Mouse (Mus musculus) gastrocnemius, postnatal 4 days (tissue): ENCODE measurements around the gene Cd209g. TPM values are rescaled to one million over a fixed set of nuclear protein-coding genes. Genes with fewer than 3 reads are reported as not detected.
A peak's percentile ranks its signal among the peaks of the same experiment; 100 is the strongest.
"Not testable (repeated sequence)": the region's sequence is repeated elsewhere in the genome, so short reads cannot be mapped to it uniquely, and the experiment has no call there.

Experiments used
- DNase-seq, 2 experiments: peaks; one replicate each; pipeline ENCODE4 v3.0.0; 2021 to 2022; ENCODE audit warnings: low spot score in 2 of 2, mixed read lengths in 2 of 2
- long read RNA-seq, 2 experiments: library from polyadenylated mRNA; stranded (forward); transcript quantifications; one replicate each; pipeline ENCODE4 v2.0.0; 2021
- total RNA-seq, 2 experiments: library from RNA; stranded (reverse); gene quantifications; 2 replicates each; pipeline ENCODE4 v1.2.3; 2021

Gene Cd209g
- total RNA-seq: under 1 TPM in 1 of 2 experiments, not detected in 1; 0.13 TPM
- long read RNA-seq, experiment 1: 0 reads
- long read RNA-seq, experiment 2: 0 reads

DNA sequence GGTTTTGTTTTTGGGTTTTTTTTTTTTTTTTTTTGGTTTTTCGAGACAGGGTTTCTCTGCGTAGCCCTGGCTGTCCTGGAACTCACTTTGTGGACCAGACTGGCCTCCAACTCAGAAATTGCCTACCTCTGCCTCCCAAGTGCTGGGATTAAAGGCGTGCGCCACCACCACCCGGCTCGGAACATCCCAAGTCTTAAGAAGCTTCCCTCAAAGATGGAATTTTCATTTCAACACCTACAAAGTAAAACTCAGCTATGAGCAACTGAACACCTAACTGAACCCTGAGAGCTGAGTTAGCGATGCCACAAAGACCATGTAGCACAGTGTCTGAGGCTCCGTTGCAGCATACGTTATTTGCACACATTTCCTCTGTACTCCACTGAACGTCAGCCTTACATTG lies at the start of gene Cd209g:
Gene Cd209g (plus strand): TSS at position 301 of the 400 bp plus-strand sequence.
- no peak for DNase-seq

DNA sequence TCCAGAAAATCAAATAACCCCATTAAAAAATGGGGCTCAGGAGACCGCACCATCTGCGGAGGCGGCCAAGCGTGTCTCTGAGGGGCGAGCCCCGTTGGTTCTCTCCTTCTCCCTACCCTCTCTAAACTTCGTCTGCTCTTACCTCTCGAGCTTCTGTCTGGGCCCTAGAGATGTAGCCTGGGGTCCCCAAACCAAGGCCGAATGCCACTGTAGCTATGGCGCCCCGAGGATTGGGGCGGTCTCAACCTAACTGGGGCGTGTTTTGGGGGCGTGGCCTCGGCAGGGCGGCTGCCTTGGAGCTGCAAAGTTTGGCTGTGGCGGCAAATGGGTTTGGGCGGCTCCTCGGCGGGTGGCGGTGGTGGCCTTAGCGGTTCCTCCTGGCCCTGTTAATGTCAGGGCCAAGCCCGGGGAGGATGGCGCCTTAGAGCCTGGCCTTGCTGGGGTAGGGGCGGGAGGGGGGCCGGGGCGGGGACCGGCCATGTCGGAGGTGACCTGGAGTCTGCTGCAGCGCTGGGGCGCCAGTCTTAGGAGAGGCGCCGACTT lies 46.6 kb upstream of the Cd209g start:
- not testable (repeated sequence) for DNase-seq

DNA sequence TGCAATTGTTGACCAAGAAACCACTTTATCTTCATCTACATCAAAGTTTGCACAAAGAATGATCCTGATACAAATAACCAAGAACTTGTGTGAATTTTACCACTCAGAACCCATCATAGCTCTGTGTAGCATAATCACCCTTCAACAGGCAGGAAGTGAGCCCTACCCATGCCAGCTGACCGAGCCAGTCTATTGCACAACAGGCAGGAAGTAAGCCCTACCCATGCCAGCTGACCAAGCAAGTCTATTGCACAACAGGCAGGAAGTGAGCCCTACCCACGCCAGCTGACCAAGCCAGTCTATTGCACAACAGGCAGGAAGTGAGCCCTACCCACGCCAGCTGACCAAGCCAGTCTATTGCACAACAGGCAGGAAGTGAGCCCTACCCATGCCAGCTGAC lies 45.4 kb upstream of the Cd209g start:
- not testable (repeated sequence) for DNase-seq

DNA sequence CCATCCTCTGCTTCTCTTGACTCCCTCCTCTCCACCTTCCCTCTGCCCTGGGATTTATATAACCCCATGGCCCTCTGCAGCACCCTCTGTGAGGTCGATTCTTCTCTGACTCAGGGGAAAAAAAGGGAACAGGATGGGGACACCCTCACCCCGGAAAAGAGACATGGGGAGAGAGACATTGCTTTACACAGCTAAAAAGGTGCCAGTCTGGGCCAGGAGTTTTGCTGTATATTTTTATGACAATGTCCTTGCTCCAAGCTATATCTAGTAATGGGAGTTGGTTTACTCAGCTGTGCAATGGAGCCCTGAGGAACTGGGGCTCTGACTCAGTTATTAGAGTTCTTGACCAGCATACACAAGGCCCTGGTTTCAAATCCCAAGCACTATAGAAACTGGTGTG lies 28.2 kb upstream of the Cd209g start, which contains the start of gene Cd209f:
Gene Cd209f (minus strand): TSS at position 101 of the 400 bp plus-strand sequence.
- not testable (repeated sequence) for DNase-seq

DNA sequence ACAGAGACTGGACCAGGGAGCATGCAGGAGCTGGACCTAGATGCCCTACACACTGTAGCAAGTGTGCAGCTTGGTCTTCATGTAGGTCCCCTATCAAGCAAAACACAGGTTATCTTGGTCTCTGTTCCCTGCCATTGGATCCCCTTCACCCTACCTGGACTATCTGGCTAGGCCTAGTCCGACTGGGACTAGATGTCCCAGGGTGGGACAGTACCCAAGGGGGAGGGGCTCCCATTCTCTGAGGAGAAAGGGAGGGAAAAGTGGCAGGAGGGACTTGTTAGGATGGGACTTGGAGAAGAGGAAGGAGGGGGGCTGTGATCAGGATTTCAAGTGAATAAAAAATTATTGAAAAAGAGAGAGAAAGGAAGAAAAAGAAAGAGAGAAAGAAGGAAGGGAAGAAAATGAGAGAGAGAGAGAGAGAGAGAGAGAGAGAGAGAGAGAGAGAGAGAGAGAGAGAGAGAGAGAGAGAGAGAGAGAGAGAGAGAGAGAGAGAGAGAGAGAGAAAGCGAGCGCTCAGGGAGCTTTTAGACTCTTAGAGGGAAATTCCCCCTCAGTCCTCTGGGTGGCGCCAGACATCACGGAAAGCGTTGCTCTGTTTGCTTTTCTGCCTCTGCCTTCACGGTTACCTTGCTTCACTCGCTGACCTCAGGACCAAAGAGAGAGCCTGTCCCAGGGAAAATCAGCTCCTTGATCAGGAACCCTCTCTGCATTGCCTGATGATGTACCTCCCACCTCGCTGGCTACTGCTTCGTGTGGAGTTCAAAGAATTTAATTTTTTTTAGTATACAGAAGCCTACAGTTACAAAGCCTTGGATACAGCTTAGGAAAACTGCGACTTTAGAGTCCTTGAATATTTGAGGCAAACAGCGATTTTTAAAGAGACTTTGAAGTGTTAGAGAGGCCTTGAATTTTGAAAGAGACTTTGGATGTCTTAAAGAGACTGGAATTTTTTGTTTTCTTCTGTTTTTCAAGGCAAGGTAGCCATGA lies 6.1 kb downstream of the Cd209g start:
- DNase-seq: peak; percentile 53 to 63

DNA sequence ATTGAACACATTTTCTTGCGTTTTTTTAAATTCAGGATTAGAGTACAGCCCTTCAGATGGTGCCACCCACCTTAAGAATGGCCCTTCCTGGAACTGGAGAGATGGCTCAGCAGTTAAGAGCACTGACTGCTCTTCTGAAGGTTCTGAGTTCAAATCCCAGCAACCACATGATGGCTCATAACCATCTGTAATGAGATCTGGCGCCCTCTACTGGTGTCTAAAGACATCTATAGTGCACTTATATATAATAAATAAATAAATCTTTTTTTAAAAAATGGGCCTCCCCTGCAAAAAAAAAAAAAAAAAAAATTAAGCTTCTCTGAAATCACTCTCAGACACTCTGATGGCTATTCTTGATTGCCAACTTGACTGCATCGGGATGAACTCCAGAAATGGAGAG lies 7.8 kb downstream of the Cd209g start:
- no peak for DNase-seq

DNA sequence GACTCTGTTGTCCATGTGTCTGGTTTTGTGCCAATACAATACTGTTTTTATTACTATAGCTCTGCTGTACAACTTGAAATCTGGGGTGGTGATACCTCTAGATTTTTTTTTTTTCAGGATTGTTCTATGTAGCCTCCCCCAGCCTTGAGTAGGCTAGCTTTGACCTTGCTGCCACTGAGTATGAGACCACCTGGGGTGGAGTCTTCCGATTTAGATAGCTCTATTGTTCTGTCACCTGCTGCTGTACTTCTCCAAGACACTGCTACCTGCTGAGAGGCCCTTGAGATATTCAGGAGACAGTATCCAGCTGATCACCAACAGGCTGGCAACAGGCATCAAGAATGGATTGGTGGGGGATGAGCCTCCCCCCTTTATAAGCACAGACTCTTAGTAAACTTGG lies 13.4 kb downstream of the Cd209g start:
- no peak for DNase-seq

DNA sequence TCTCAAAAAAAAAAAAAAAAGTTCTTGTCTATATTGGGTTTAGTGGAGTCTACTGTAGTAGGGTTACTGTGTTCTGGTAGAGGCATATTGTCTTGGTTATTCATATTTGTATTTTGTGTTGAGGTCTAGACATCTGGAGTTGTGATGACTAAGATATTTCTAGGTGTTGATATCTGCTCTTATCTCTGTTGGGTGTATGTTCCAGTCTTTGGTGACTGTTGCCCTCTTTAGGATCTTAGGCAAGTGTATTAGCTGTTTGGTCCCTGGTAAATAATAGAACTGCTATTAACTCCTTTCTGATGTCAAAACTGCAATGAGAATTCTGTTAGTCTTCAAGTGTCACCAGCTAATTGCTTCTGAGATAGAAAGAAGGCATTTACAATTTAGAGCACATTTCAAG lies 21.0 kb downstream of the Cd209g start:
- no peak for DNase-seq

DNA sequence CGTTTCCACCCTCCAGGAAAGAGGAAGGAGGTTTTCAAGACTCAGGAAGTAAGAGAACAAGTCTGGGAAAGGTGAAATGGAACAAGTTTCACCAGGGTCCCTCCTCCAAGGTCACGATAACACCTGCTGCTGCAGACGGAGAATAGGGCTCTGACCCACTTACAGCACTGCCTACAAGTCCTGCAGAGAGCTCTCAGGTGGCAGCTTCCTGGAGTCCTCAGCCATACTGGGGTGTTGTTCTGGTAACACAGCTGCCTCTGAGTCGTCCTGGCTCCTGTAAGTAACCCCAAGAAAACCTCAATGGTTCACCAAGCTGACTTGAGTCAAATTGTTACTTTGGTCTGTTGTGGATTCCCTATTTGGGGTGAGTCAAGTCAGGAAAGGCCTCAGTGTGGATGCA lies 28.9 kb downstream of the Cd209g start:
- no peak for DNase-seq

DNA sequence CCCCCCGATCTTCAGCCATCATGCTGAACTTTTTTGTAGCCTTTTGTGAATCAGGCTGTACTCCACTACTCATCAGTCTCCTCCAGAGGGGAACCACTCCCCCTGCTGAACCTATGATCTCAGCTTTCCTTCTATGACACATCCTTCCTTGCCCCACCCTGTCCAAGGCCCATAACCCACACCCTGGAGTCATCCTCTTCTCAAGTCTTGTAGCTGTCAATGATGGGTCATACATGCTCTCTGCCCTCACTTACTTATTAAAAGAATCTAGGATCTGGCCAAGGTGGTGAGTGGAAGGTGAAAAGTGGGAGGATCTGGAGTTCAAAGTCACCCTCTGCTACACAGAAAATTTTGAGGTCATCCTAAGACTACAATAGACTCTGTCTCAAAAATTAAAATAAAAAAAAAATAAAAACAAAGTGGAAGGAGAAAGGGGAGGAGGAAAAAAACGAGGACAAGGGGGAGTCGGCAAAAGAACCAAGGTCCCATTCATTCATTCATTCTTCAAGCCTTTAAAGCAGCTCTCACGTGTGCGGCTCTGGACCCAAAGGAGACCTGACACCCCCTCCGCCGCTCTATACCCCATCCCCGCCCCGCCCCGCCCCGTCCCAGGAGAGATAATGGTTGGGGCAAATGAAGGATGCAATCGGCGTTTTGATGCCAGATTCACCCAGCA lies 31.4 kb downstream of the Cd209g start:
- no peak for DNase-seq

DNA sequence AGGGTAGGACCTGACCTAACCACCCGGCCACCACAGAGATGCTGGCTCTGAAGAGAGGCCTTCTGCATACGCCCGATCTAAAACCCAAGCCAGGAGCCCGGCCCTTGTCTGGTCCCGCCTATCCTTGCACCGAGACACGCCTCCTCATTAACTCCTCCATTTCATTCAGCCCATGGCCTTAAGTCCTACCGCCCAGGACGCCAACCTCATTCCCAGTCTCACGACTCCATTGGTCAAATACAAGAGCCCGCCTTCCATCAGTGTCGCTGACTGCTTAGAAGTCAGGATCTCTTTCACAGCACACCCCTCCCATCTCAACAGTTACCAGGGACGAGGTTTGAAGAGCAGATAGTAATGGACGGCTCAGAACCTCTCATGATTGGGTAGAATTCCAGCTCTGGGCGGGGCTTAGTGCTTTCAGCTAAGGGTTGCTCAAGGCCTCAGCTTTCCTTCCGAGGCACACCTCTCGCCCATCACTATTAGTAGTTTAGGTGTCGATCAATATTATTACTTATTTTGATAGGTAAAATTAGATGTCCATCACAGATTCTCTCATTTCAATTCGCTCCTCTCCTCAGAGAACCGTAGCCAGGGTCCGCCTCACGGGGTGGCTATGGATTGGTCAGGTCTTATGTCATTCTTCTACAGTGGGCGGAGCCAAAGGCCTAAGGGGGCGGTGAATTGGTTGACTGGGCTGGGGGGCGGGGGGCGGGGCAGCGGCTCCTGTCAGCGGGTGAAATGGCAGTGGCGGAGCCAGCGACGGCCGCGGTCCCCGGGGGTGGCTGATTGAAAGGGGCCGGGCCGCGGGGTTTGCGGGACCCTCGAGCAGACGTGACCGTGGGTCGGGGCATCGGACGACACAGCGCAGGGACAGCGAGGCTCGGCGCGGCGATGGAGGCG lies 32.2 kb downstream of the Cd209g start, which contains the start of gene Evi5l:
Gene Evi5l (plus strand): TSS at position 716 of the 900 bp plus-strand sequence.
- peak; percentile 90 to 98 for DNase-seq

DNA sequence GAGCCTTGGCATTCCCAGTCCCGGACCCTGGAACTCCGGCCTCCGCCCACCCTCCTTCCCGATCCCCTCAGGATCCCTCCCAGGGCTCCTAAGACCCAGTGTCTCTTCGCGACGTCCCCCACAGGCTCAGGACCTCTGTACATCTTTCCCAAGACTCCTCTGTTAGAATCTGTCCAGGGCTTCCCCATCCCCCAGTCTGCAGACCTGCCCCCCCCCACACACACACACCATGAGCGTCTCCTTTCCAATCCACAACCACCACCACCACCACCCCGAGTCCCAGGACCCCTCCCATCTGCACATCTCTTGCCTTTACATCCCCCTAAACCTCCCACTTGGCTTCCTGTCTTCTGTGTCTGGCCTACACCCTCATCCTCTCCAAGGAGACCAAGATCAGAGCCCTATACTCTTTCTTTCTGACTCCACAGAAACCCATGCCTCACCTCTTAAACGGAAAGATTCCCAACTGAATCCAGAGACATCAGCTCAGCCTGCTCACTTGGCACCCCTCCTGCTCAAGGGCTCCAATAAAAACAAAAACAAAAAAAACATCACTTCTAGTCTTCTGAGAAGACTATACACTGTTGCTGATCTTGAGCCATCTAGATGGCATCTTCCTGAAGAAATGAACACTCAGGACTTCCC lies 33.1 kb downstream of the Cd209g start:
- DNase-seq: no peak

DNA sequence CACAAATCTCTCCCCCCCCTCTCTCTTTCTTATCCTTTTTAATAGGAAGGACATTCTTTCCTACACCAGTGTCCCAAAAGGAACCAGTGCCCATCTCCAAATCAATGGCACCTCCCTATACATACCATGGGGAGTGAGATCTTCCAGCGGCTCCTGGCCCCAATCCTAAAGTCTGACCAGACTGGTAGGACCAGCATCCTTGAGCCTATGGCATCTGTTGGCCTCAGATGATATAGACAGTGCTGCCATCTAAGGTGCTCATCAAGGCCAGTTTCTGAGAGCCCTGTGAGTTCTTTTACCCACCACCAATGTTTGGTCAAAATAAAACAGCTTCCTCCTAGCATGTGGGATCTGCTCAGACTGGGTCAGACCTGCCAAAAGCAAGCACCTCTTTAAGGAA lies 34.0 kb downstream of the Cd209g start:
- no peak for DNase-seq

DNA sequence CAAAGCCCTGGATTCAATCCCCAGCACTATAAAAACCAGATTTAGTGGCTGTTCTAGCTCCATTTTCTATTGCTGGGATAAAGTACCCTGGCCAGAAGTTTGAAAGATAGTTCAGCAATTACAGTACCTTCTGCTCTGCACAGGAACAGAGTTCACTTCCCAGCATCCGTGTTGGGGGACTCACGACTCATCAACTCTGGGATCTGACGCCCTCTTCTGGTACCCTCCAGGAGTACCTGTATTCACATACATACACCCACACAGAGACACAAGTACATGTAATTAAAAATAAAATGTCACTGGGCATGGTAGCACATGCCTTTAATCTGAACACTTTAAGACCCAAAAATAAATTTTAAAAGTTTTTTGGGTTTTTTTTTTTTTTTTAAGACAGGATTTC lies 38.6 kb downstream of the Cd209g start:
- no peak for DNase-seq

DNA sequence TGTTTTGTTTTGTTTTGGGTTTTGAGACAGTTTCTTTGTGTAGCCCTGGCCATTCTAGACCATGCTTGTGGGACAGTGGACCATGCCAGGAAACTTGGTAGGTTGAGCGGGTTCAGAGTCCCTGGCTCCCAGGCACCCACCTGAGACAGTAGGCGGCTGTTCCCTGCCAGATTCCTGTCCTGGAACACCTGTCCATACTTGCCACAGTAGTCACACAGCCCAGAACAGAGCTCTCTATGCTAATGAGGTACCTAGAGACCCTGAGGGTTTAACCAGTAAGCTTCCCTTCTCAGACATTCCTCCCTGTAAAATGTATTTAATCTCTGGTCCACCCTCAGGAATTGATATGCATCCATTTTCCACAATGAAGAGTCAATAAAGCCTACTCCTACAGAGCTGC lies 40.1 kb downstream of the Cd209g start:
- DNase-seq: no peak

DNA sequence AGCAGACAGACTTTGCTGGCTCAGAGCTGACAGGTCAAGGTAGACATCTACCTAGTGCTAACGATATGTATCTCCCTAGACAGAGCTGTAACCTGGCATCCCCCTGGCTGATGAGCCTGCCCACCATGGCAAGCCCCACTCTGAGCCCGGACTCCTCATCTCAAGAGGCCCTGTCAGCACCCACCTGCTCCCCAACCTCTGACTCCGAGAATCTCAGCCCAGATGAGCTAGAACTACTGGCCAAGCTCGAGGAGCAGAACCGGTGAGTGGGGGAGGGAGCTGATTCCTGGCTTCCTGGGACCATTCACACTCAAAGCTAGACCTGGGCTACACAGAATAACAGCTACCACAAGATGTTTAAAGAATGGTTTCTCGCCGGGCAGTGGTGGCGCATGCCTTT lies 49.5 kb downstream of the Cd209g start:
- no peak for DNase-seq

DNA sequence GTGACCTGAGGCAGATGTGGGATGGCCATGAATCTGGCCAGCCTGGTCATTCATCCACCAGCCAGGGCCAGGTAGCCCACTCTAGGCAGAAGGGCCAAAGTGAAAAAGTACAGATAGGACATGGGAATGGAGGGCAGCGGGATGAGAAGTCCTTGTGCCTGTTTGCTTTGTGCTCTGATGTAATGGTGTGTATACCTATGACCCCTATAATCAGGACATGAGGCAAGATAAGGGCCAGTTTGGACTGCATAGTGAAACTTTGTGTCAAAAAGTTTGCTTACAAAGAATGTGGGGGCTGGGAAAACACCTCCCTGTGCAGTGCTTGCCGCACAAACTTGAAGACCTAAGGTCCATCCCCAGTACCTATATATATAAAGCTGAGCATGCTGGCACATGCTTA lies 52.3 kb downstream of the Cd209g start:
- DNase-seq: no peak
